Mouse (Mus musculus): ENCODE data around the gene Slc22a21.

DNA sequence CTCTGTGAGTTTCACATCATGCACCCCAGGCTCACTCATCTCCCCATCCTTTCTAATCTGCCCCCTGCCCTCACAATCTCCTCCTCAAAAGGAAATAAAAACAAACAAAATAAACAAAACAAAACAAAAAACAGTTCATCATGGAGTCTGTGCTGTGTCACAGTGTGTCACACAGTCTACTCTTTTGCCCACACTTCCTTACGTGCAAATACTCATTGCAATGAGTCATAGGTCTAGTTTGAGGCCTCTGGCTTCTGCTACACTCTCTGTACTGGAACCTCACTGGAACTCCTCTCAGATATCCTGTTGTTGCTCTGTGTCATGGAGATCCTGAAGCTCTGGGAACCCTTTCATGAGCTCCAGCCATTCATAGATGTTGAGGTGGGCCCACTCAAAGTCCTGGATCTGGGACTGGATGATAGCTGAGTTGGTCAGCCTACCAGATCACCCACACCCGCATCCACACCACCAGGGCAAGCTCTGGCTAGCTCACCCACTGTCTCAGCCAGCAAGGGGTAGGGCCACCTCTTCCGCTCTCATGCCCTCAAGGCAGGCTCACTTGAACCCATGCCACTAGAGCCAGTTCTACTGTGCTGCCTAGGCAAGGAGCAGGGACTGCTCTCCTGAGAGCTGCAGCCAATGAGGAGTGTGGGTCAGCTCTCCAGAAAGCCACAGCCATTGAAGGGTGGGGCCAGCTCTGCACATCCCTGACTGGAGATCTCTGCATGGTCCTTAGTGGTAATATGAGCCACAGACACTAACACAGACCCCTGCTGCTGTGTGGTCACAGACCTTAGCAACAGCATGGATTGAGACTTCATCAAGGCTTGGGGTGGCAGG lies 39.0 kb upstream of the Slc22a21 start:
- no peak for TF ChIP-seq CTCF (IDR thresholded peaks at IDR 0.05; ENCODE audit: low read depth)
- TF ChIP-seq EP300 (optimal IDR thresholded peaks at IDR 0.05): no peak

Measured in stomach, postnatal 0 days (tissue).